Mouse (Mus musculus): ENCODE measurements around the gene Arpp21. TPM values are rescaled to one million over a fixed set of nuclear protein-coding genes. Genes with fewer than 3 reads are reported as not detected.

Gene Arpp21
- polyA plus RNA-seq, 1 experiment from 2014 or later: 6.8 TPM

- no peaks in the 10 kb centered on the region for H3K36me3 ChIP-seq
- H3K9me3 ChIP-seq: no peaks in the 10 kb centered on the region
- no peak for ATAC-seq (ENCODE audit: insufficient number of reproducible peaks, insufficient read depth, low FRiP score, low TSS enrichment, low read depth)
- 65% methylated on average over 4 of the region's 4 CpGs for WGBS
- H3K4me1 ChIP-seq: peaks cover under 1% of the 10 kb centered on the region; the same call in 1 of the 2 replicates
- no peak overlapping the region for H3K4me3 ChIP-seq
- no peak overlapping the region for H3K27ac ChIP-seq
- H3K27me3 ChIP-seq: peaks cover 13% of the 10 kb centered on the region
- no peak overlapping the region for H3K9ac ChIP-seq
- H3K4me2 ChIP-seq: no peak overlapping the region
Observed at GRCm38 (mm10) chr9:112124184-112124583, 111.6 kb downstream of the Arpp21 start.

- Histone ChIP-seq H3K4me3 (no peak overlapping the region), H3K27me3 (peaks cover 18% of the 10 kb centered on the region), H3K27ac (no peak overlapping the region), H3K4me2 (no peak overlapping the region), H3K36me3 (no peaks in the 10 kb centered on the region), H3K4me1 (peaks cover 8% of the 10 kb centered on the region), H3K9ac (no peak overlapping the region), H3K9me3 (no peaks in the 10 kb centered on the region)
- no peak for ATAC-seq (ENCODE audit: insufficient number of reproducible peaks, insufficient read depth, low FRiP score, low TSS enrichment, low read depth)
- 37% methylated on average over 6 of the region's 6 CpGs for WGBS
Observed at GRCm38 (mm10) chr9:112123421-112123828, 112.3 kb downstream of the Arpp21 start.

- no peak for ATAC-seq (ENCODE audit: insufficient number of reproducible peaks, insufficient read depth, low FRiP score, low TSS enrichment, low read depth)
- no peaks in the 10 kb centered on the region for H3K9me3 ChIP-seq
- WGBS: 33% methylated on average over 3 of the region's 3 CpGs
- H3K36me3 ChIP-seq: no peaks in the 10 kb centered on the region
- H3K4me1 ChIP-seq: peaks cover 15% of the 10 kb centered on the region
- H3K9ac ChIP-seq: no peak overlapping the region
- peaks cover 35% of the 10 kb centered on the region for H3K27me3 ChIP-seq
- H3K27ac ChIP-seq: no peak overlapping the region
- H3K4me2 ChIP-seq: no peak overlapping the region
- no peak overlapping the region for H3K4me3 ChIP-seq
Observed at GRCm38 (mm10) chr9:112119535-112119934, 116.2 kb downstream of the Arpp21 start.

- Histone ChIP-seq H3K4me2 (peak overlapping the region; percentile 77), H3K4me3 (peak overlapping the region; percentile 36), H3K9ac (peak overlapping the region; percentile 60), H3K36me3 (no peaks in the 10 kb centered on the region), H3K9me3 (no peaks in the 10 kb centered on the region), H3K4me1 (peaks cover 15% of the 10 kb centered on the region), H3K27me3 (peaks cover 35% of the 10 kb centered on the region), H3K27ac (no peak overlapping the region)
- ATAC-seq (ENCODE audit: insufficient number of reproducible peaks, insufficient read depth, low FRiP score, low TSS enrichment, low read depth): no peak
- WGBS: 10% methylated on average over 7 of the region's 7 CpGs
Observed at GRCm38 (mm10) chr9:112119106-112119433, 116.7 kb downstream of the Arpp21 start.

- peak overlapping the region; percentile 60 for H3K9ac ChIP-seq
- WGBS: 2% methylated on average over 22 of the region's 22 CpGs
Observed at GRCm38 (mm10) chr9:112118411-112119105, 117.2 kb downstream of the Arpp21 start.

GRCm38 (mm10) chr9:112117632-112118410 lies 117.9 kb downstream of the Arpp21 start:
- Histone ChIP-seq H3K4me1 (peaks cover 15% of the 10 kb centered on the region), H3K27ac (no peak overlapping the region), H3K4me3 (peak overlapping the region; percentile 36), H3K9me3 (no peaks in the 10 kb centered on the region), H3K9ac (peak overlapping the region; percentile 60), H3K4me2 (peak overlapping the region; percentile 77), H3K36me3 (no peaks in the 10 kb centered on the region), H3K27me3 (peaks cover 35% of the 10 kb centered on the region)
- WGBS: 23% methylated on average over 15 of the region's 15 CpGs
- ATAC-seq (ENCODE audit: insufficient number of reproducible peaks, insufficient read depth, low FRiP score, low TSS enrichment, low read depth): no peak

More at GRCm38 (mm10) chr9:112118411-112119105, 117.2 kb downstream of the Arpp21 start:
- H3K36me3 ChIP-seq: no peaks in the 10 kb centered on the region
- peaks cover 15% of the 10 kb centered on the region for H3K4me1 ChIP-seq
- no peak for ATAC-seq (ENCODE audit: insufficient number of reproducible peaks, insufficient read depth, low FRiP score, low TSS enrichment, low read depth)
- H3K27me3 ChIP-seq: peaks cover 35% of the 10 kb centered on the region
- H3K4me3 ChIP-seq: peak overlapping the region; percentile 36
- H3K27ac ChIP-seq: no peak overlapping the region
- H3K4me2 ChIP-seq: peak overlapping the region; percentile 77
- H3K9me3 ChIP-seq: no peaks in the 10 kb centered on the region

- no peaks in the 10 kb centered on the region for H3K36me3 ChIP-seq
- no peak overlapping the region for H3K4me2 ChIP-seq
- 87% methylated on average over 5 of the region's 5 CpGs for whole genome bisulfite sequencing
- H3K27me3 ChIP-seq: 0 out of 2 replicates have a peak, but pooled peaks cover 4% of the 10 kb centered on the region
- H3K9ac ChIP-seq: no peak overlapping the region
- ATAC-seq (ENCODE audit: insufficient number of reproducible peaks, insufficient read depth, low FRiP score, low TSS enrichment, low read depth): no peak
- H3K4me3 ChIP-seq: no peak overlapping the region
- no peaks in the 10 kb centered on the region for H3K4me1 ChIP-seq
- no peak overlapping the region for H3K27ac ChIP-seq
- H3K9me3 ChIP-seq: no peaks in the 10 kb centered on the region
Observed at GRCm38 (mm10) chr9:112111610-112112009, 124.1 kb downstream of the Arpp21 start.

GRCm38 (mm10) chr9:112102852-112103192 lies 132.9 kb downstream of the Arpp21 start:
- Histone ChIP-seq H3K27ac (no peak overlapping the region), H3K36me3 (no peaks in the 10 kb centered on the region), H3K4me1 (peaks cover 4% of the 10 kb centered on the region; the same call in 1 of the 2 replicates), H3K4me2 (no peak overlapping the region), H3K27me3 (no peaks in the 10 kb centered on the region), H3K9me3 (no peaks in the 10 kb centered on the region), H3K9ac (no peak overlapping the region), H3K4me3 (no peak overlapping the region)
- ATAC-seq (ENCODE audit: insufficient number of reproducible peaks, insufficient read depth, low FRiP score, low TSS enrichment, low read depth): no peak
- WGBS: 70% methylated on average over 2 of the region's 2 CpGs

GRCm38 (mm10) chr9:112102155-112102851 lies 133.4 kb downstream of the Arpp21 start:
- WGBS: 37% methylated on average over 6 of the region's 6 CpGs
- no peak overlapping the region for H3K9ac ChIP-seq
- H3K9me3 ChIP-seq: no peaks in the 10 kb centered on the region
- H3K4me2 ChIP-seq: no peak overlapping the region
- no peaks in the 10 kb centered on the region for H3K27me3 ChIP-seq
- ATAC-seq (ENCODE audit: insufficient number of reproducible peaks, insufficient read depth, low FRiP score, low TSS enrichment, low read depth): no peak
- H3K36me3 ChIP-seq: no peaks in the 10 kb centered on the region
- H3K27ac ChIP-seq: no peak overlapping the region
- peaks cover 4% of the 10 kb centered on the region; the same call in 1 of the 2 replicates for H3K4me1 ChIP-seq
- H3K4me3 ChIP-seq: no peak overlapping the region

- no peaks in the 10 kb centered on the region for H3K27me3 ChIP-seq
- ATAC-seq (ENCODE audit: insufficient number of reproducible peaks, insufficient read depth, low FRiP score, low TSS enrichment, low read depth): no peak
- 71% methylated on average over 3 of the region's 3 CpGs for WGBS
- H3K9ac ChIP-seq: no peak overlapping the region
- no peak overlapping the region for H3K4me3 ChIP-seq
- H3K36me3 ChIP-seq: no peaks in the 10 kb centered on the region
- H3K9me3 ChIP-seq: no peaks in the 10 kb centered on the region
- peaks cover 4% of the 10 kb centered on the region; the same call in 1 of the 2 replicates for H3K4me1 ChIP-seq
- no peak overlapping the region for H3K4me2 ChIP-seq
- H3K27ac ChIP-seq: no peak overlapping the region
Observed at GRCm38 (mm10) chr9:112100841-112101595, 134.7 kb downstream of the Arpp21 start.

- Histone ChIP-seq H3K4me1 (peaks cover 4% of the 10 kb centered on the region; the same call in 1 of the 2 replicates), H3K9ac (no peak overlapping the region), H3K36me3 (no peaks in the 10 kb centered on the region), H3K4me2 (no peak overlapping the region), H3K4me3 (no peak overlapping the region), H3K9me3 (no peaks in the 10 kb centered on the region), H3K27me3 (no peaks in the 10 kb centered on the region), H3K27ac (no peak overlapping the region)
- no peak for ATAC-seq (ENCODE audit: insufficient number of reproducible peaks, insufficient read depth, low FRiP score, low TSS enrichment, low read depth)
- 73% methylated on average over 6 of the region's 6 CpGs for WGBS
Observed at GRCm38 (mm10) chr9:112098267-112098666, 137.5 kb downstream of the Arpp21 start.
